Mouse (Mus musculus): ENCODE data around the gene Tcam1.

DNA sequence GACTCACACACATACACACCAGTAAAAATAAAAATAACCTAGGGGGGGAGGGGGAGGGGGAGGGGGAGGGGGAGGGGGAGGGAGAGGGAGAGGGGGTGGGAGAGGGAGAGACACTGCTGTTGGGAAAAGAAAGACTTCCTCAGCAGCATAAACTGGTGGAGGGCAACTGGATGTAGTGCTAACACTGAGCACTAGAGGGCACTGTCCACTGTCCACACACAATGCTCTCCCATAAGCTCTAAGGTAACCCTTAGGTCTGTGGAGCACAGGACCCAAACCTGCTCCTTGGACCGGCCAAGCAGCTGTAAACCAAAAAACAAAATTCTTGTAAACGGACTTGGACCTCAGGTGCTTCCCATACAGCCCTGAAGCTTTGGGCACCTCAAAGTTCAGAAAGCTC, 26.2 kb downstream of the Tcam1 start:
- TF ChIP-seq CTCF (IDR thresholded peaks at IDR 0.05), result peak; percentile 85
- peak; percentile 89 for TF ChIP-seq EP300 (IDR thresholded peaks at IDR 0.05; ENCODE audit: insufficient read depth, low read depth, low read length)
- TF ChIP-seq POLR2A (IDR thresholded peaks at IDR 0.05; ENCODE audit: insufficient read depth, low read depth, low read length), result no peak
